Mouse (Mus musculus) adrenal gland, postnatal 36 days (tissue): Measurements from ENCODE around the gene Olfr344. TPM values are rescaled to one million over a fixed set of nuclear protein-coding genes. Genes with fewer than 3 reads are reported as not detected.

Experiments
- DNase-seq, 2 experiments: peaks; one replicate each; pipeline ENCODE4 v3.0.0; 2021; ENCODE audit warnings: mixed read lengths in 1 of 2
- long read RNA-seq, 2 experiments: library from polyadenylated mRNA; stranded (forward); transcript quantifications; one replicate each; pipeline ENCODE4 v2.0.0; 2021; ENCODE audit warnings: borderline sequencing depth in 2 of 2
- total RNA-seq, 2 experiments: library from RNA; stranded (reverse); gene quantifications; 2 replicates each; pipeline ENCODE4 v1.2.3; 2021

The Olfr344 gene
- total RNA-seq, result not detected
- long read RNA-seq, experiment 1, result 0 reads
- long read RNA-seq, experiment 2, result 0 reads

GRCm38 (mm10) chr2:36566362-36566761 is at the start of gene Olfr344:
Gene Olfr344 (plus strand): TSS chr2:36566662.
- DNase-seq, result no peak

- DNase-seq, result no peak
These were observed 41.8 kb upstream of the Olfr344 start, which contains the start of gene Olfr342 for GRCm38 (mm10) chr2:36524698-36525097. Gene Olfr342 (plus strand): TSS chr2:36524998.

- DNase-seq, result no peak
These were observed 1.3 kb upstream of the Olfr344 start for GRCm38 (mm10) chr2:36565156-36565555.

- no peak for DNase-seq
These were observed 560 bp downstream of the Olfr344 start for GRCm38 (mm10) chr2:36567022-36567421.

- DNase-seq, result no peak
These were observed 1.4 kb downstream of the Olfr344 start for GRCm38 (mm10) chr2:36567845-36568244.

Other genes with a start within 250 kb of the Olfr344 start
- gene Olfr338, start 193.1 kb upstream of the Olfr344 start, total RNA-seq, result not detected
- not detected for gene Olfr339, start 147.7 kb upstream of the Olfr344 start, total RNA-seq
- not detected for gene Olfr340, start 114.1 kb upstream of the Olfr344 start, total RNA-seq
- not detected for gene Olfr341, start 84.2 kb upstream of the Olfr344 start, total RNA-seq
- gene Olfr342, start 41.7 kb upstream of the Olfr344 start, total RNA-seq, result not detected
- not detected for gene Olfr345, start 73.4 kb downstream of the Olfr344 start, total RNA-seq
- not detected for gene Olfr346, start 119.1 kb downstream of the Olfr344 start, total RNA-seq
- not detected for gene Olfr347, start 165.2 kb downstream of the Olfr344 start, total RNA-seq
- gene Olfr348, start 217.6 kb downstream of the Olfr344 start, total RNA-seq, result not detected
- not detected for gene Olfr50, start 223.9 kb downstream of the Olfr344 start, total RNA-seq